Mouse (Mus musculus) liver, embryonic 13.5 days (tissue): ENCODE data around the gene Ezh1. TPM values are rescaled to one million over a fixed set of nuclear protein-coding genes. Genes with fewer than 3 reads are reported as not detected.

Source experiments
- ATAC-seq: fragments of 200-750 bp; cut with Nextera tagmentation; 2 replicates; pipeline ENCODE4 v1.8.0; 2017; ENCODE audit warnings: low read depth, mild to moderate bottlenecking, moderate number of reproducible peaks, moderate library complexity
- DNase-seq: peaks from one replicate; pipeline ENCODE4 v3.0.0; 2022
- H3K27ac ChIP-seq: fragments of 300-500 bp; sonication (generic); 2 replicates; pipeline ENCODE4 v1.5.1; 2015; ENCODE audit warnings: moderate library complexity, mild to moderate bottlenecking, inconsistent platforms
- H3K27me3 ChIP-seq: fragments of 300-500 bp; sonication (generic); 2 replicates; pipeline ENCODE4 v1.6.1; 2015; ENCODE audit warnings: mild to moderate bottlenecking, inconsistent platforms
- H3K36me3 ChIP-seq: fragments of 300-500 bp; sonication (generic); 2 replicates; pipeline ENCODE4 v1.6.1; 2015; ENCODE audit warnings: mild to moderate bottlenecking, inconsistent platforms
- H3K4me1 ChIP-seq: fragments of 300-500 bp; sonication (generic); replicated peaks from 2 replicates; pipeline ENCODE4 v1.6.1; 2015; ENCODE audit warnings: inconsistent platforms
- H3K4me2 ChIP-seq: fragments of 300-500 bp; sonication (generic); 2 replicates; pipeline ENCODE4 v1.6.1; 2015; ENCODE audit warnings: inconsistent platforms, mild to moderate bottlenecking, moderate library complexity
- H3K4me3 ChIP-seq: fragments of 300-500 bp; sonication (generic); replicated peaks from 2 replicates; pipeline ENCODE4 v1.5.1; 2015; ENCODE audit warnings: mild to moderate bottlenecking, inconsistent platforms
- H3K9ac ChIP-seq: fragments of 300-500 bp; sonication (generic); 2 replicates; pipeline ENCODE4 v1.6.1; 2015; ENCODE audit warnings: mild to moderate bottlenecking, inconsistent platforms
- H3K9me3 ChIP-seq: fragments of 300-500 bp; sonication (generic); replicated peaks from 2 replicates; pipeline ENCODE4 v1.6.1; 2016; ENCODE audit warnings: inconsistent platforms
- WGBS: fragments of 180-500 bp; shearing (Covaris S2); methylation state at CpG from one replicate; pipeline ENCODE4 v1.1.7; 2015; ENCODE audit not compliant: insufficient replicate concordance; 5-methylcytosine and 5-hydroxymethylcytosine counted together
- polyA plus RNA-seq: library from polyadenylated mRNA; unstranded; fragments of >200 nt; fragmentation: Nextera tagmentation; extraction: Ambion mirVana; gene quantifications from 2 replicates; pipeline ENCODE4 v1.2.1, GENCODE M21; 2015

Ezh1 gene
- polyA plus RNA-seq, 1 experiment from 2014 or later = 6.6 TPM

- ATAC-seq (no peak), DNase-seq (no peak)
- H3K27ac ChIP-seq = no peak overlapping the region
- 77% methylated on average over 8 of the region's 8 CpGs for WGBS
- H3K9me3 ChIP-seq = no peaks in the 10 kb centered on the region
- no peak overlapping the region for H3K4me2 ChIP-seq
- H3K4me1 ChIP-seq = peaks cover 35% of the 10 kb centered on the region
- no peak overlapping the region for H3K4me3 ChIP-seq
- peaks cover 53% of the 10 kb centered on the region for H3K36me3 ChIP-seq
- H3K27me3 ChIP-seq = no peaks in the 10 kb centered on the region
- H3K9ac ChIP-seq = no peak overlapping the region
These were observed 30.1 kb downstream of the Ezh1 start for GRCm38 (mm10) chr11:101196175-101196574.

GRCm38 (mm10) chr11:101195571-101195970 is 30.7 kb downstream of the Ezh1 start:
- Histone ChIP-seq H3K9ac (no peak overlapping the region), H3K4me2 (no peak overlapping the region), H3K4me1 (peaks cover 36% of the 10 kb centered on the region), H3K36me3 (peaks cover 48% of the 10 kb centered on the region), H3K27me3 (no peaks in the 10 kb centered on the region), H3K27ac (no peak overlapping the region), H3K4me3 (no peak overlapping the region), H3K9me3 (no peaks in the 10 kb centered on the region)
- DNase-seq (no peak), ATAC-seq (no peak)
- 75% methylated on average over 8 of the region's 8 CpGs for WGBS

GRCm38 (mm10) chr11:101195101-101195500 is 31.2 kb downstream of the Ezh1 start:
- WGBS = 36% methylated on average over 1 of the region's 1 CpGs
- no peak for ATAC-seq
- H3K36me3 ChIP-seq = peaks cover 44% of the 10 kb centered on the region

GRCm38 (mm10) chr11:101194643-101195042 is 31.6 kb downstream of the Ezh1 start:
- Histone ChIP-seq H3K27ac (no peak overlapping the region), H3K27me3 (no peaks in the 10 kb centered on the region), H3K9ac (0 out of 2 replicates have a peak overlapping the region, but pooled peaks have one; percentile 8), H3K4me2 (no peak overlapping the region), H3K4me1 (peaks cover 39% of the 10 kb centered on the region), H3K4me3 (no peak overlapping the region), H3K9me3 (no peaks in the 10 kb centered on the region), H3K36me3 (peaks cover 39% of the 10 kb centered on the region)
- no peak for ATAC-seq
- DNase-seq = no peak
- WGBS = 64% methylated on average over 6 of the region's 6 CpGs

More at GRCm38 (mm10) chr11:101195101-101195500, 31.2 kb downstream of the Ezh1 start:
- Histone ChIP-seq H3K27ac (no peak overlapping the region), H3K27me3 (no peaks in the 10 kb centered on the region), H3K4me3 (no peak overlapping the region), H3K9ac (no peak overlapping the region), H3K4me1 (peaks cover 39% of the 10 kb centered on the region), H3K9me3 (no peaks in the 10 kb centered on the region), H3K4me2 (no peak overlapping the region)
- no peak for DNase-seq

GRCm38 (mm10) chr11:101194137-101194536 is 32.1 kb downstream of the Ezh1 start:
- no peak for DNase-seq
- ATAC-seq = no peak
- 71% methylated on average over 5 of the region's 5 CpGs for WGBS
- no peaks in the 10 kb centered on the region for H3K9me3 ChIP-seq
- peaks cover 39% of the 10 kb centered on the region for H3K4me1 ChIP-seq
- H3K27me3 ChIP-seq = no peaks in the 10 kb centered on the region
- no peak overlapping the region for H3K4me3 ChIP-seq
- no peak overlapping the region for H3K4me2 ChIP-seq
- peak overlapping the region; percentile 11; the same call in 1 of the 2 replicates for H3K27ac ChIP-seq
- H3K36me3 ChIP-seq = peaks cover 34% of the 10 kb centered on the region
- H3K9ac ChIP-seq = 0 out of 2 replicates have a peak overlapping the region, but pooled peaks have one; percentile 8

GRCm38 (mm10) chr11:101193076-101193475 is 33.2 kb downstream of the Ezh1 start:
- peaks cover 24% of the 10 kb centered on the region for H3K36me3 ChIP-seq
- no peak for DNase-seq

GRCm38 (mm10) chr11:101192646-101193045 is 33.6 kb downstream of the Ezh1 start:
- peaks cover 19% of the 10 kb centered on the region for H3K36me3 ChIP-seq
- H3K4me2 ChIP-seq = no peak overlapping the region
- H3K9ac ChIP-seq = no peak overlapping the region
- H3K9me3 ChIP-seq = no peaks in the 10 kb centered on the region
- 90% methylated on average over 6 of the region's 6 CpGs for whole genome bisulfite sequencing
- no peak for ATAC-seq
- no peak overlapping the region for H3K4me3 ChIP-seq
- H3K4me1 ChIP-seq = peaks cover 42% of the 10 kb centered on the region
- no peaks in the 10 kb centered on the region for H3K27me3 ChIP-seq
- DNase-seq = no peak
- H3K27ac ChIP-seq = no peak overlapping the region

More at GRCm38 (mm10) chr11:101193076-101193475, 33.2 kb downstream of the Ezh1 start:
- Histone ChIP-seq H3K9ac (no peak overlapping the region), H3K4me2 (no peak overlapping the region), H3K27ac (no peak overlapping the region), H3K27me3 (no peaks in the 10 kb centered on the region), H3K4me3 (no peak overlapping the region), H3K9me3 (no peaks in the 10 kb centered on the region), H3K4me1 (peaks cover 41% of the 10 kb centered on the region)
- 83% methylated on average over 7 of the region's 7 CpGs for WGBS
- ATAC-seq = no peak

- Histone ChIP-seq H3K4me1 (peaks cover 42% of the 10 kb centered on the region), H3K9me3 (no peaks in the 10 kb centered on the region), H3K36me3 (peaks cover 15% of the 10 kb centered on the region), H3K4me2 (no peak overlapping the region), H3K4me3 (no peak overlapping the region), H3K9ac (no peak overlapping the region), H3K27me3 (no peaks in the 10 kb centered on the region), H3K27ac (peak overlapping the region; percentile 96)
- DNase-seq = no peak
- 79% methylated on average over 4 of the region's 4 CpGs for whole genome bisulfite sequencing
- ATAC-seq = no peak
These were observed 34.3 kb downstream of the Ezh1 start for GRCm38 (mm10) chr11:101191919-101192470.

GRCm38 (mm10) chr11:101190913-101191907 is 35.1 kb downstream of the Ezh1 start:
- no peaks in the 10 kb centered on the region for H3K9me3 ChIP-seq
- no peak overlapping the region for H3K4me3 ChIP-seq
- peak overlapping the region; percentile 96 for H3K27ac ChIP-seq
- WGBS = 46% methylated on average over 17 of the region's 17 CpGs
- H3K4me2 ChIP-seq = no peak overlapping the region
- peak overlapping the region; percentile 66 for H3K9ac ChIP-seq
- DNase-seq (no peak), ATAC-seq (no peak)
- peaks cover 7% of the 10 kb centered on the region; the same call in 1 of the 2 replicates for H3K36me3 ChIP-seq
- H3K27me3 ChIP-seq = no peaks in the 10 kb centered on the region
- peaks cover 44% of the 10 kb centered on the region for H3K4me1 ChIP-seq

GRCm38 (mm10) chr11:101190181-101190912 is 35.9 kb downstream of the Ezh1 start:
- Histone ChIP-seq H3K9ac (peak overlapping the region; percentile 66), H3K4me2 (peak overlapping the region; percentile 54), H3K27ac (peak overlapping the region; percentile 96), H3K9me3 (no peaks in the 10 kb centered on the region), H3K27me3 (no peaks in the 10 kb centered on the region), H3K4me1 (peaks cover 44% of the 10 kb centered on the region), H3K4me3 (peak overlapping the region; percentile 26; the same call in 1 of the 2 replicates), H3K36me3 (peaks cover 5% of the 10 kb centered on the region; the same call in 1 of the 2 replicates)
- ATAC-seq = peak; percentile 85
- DNase-seq = no peak
- WGBS = 45% methylated on average over 8 of the region's 8 CpGs
